Comparison of ENCODE assay signal across 7 mouse cellular contexts in genomic region chr15:16728470-16729011, GRCm38 (mm10). TPM values are rescaled to one million over a fixed set of nuclear protein-coding genes. Genes with fewer than 3 reads are reported as not detected.
DNase-seq lines count a peak whose midpoint lies in the region; ATAC-seq and TF ChIP-seq lines count a peak whose summit lies in the region.

TSS of gene Cdh9 (plus strand) at chr15:16728756.

- 4% methylated on average over 14 of the region's 14 CpGs for WGBS in embryonic facial prominence, embryonic 11.5 days
- WGBS in hindbrain, postnatal 0 days = 2% methylated on average over 14 of the region's 14 CpGs
- 6% methylated on average over 14 of the region's 14 CpGs for WGBS in limb, embryonic 10.5 days

- H3K4me3 ChIP-seq in embryonic facial prominence, embryonic 11.5 days (ENCODE audit: low read depth, low read length) = peak within 1 kb of the TSS; percentile 29
- H3K4me3 ChIP-seq in hindbrain, postnatal 0 days (ENCODE audit: low read length) = peak within 1 kb of the TSS; percentile 49
- H3K4me3 ChIP-seq in limb, embryonic 10.5 days = peak within 1 kb of the TSS; percentile 44

- H3K36me3 ChIP-seq in embryonic facial prominence, embryonic 11.5 days (replicated peaks; ENCODE audit: control insufficient read depth, insufficient read depth, low read depth, low read length) = no peaks in the 10 kb centered on the region
- H3K36me3 ChIP-seq in hindbrain, postnatal 0 days (ENCODE audit: insufficient read depth, low read length) = no peaks in the 10 kb centered on the region
- H3K36me3 ChIP-seq in limb, embryonic 10.5 days = no peaks in the 10 kb centered on the region

- peak; percentile 4 for DNase-seq in ovary, adult 18-20 months (ENCODE audit: low spot score)
- no peak for DNase-seq in ovary, postnatal 14 days (ENCODE audit: low spot score)
- peak; percentile 33 for DNase-seq in embryonic facial prominence, embryonic 11.5 days (ENCODE audit: low spot score)
- peak; percentile 65 for DNase-seq in hindbrain, postnatal 0 days (ENCODE audit: low spot score)
- DNase-seq in limb, embryonic 10.5 days (ENCODE audit: low spot score) = peak; percentile 30
- peak; percentile 70 for DNase-seq in retina, embryonic 14.5 days (ENCODE audit: low spot score)

- H3K27ac ChIP-seq in embryonic facial prominence, embryonic 11.5 days (replicated peaks; ENCODE audit: low read depth, low read length) = no peak within 1 kb of the TSS
- peak within 1 kb of the TSS; percentile 38; the same call in 1 of the 2 replicates for H3K27ac ChIP-seq in hindbrain, postnatal 0 days
- no peak within 1 kb of the TSS for H3K27ac ChIP-seq in limb, embryonic 10.5 days

- ATAC-seq in embryonic facial prominence, embryonic 11.5 days (replicated peaks; ENCODE audit: insufficient number of reproducible peaks, low FRiP score, low TSS enrichment, low read depth) = no peak
- ATAC-seq in hindbrain, postnatal 0 days = peak; percentile 78
- ATAC-seq in granulocyte monocyte progenitor cell, adult 5-6 weeks (replicated peaks; ENCODE audit: poor library complexity, severe bottlenecking) = no peak

- H3K4me1 ChIP-seq in embryonic facial prominence, embryonic 11.5 days (ENCODE audit: control insufficient read depth, insufficient read depth, low read length) = no peaks in the 10 kb centered on the region
- no peaks in the 10 kb centered on the region for H3K4me1 ChIP-seq in hindbrain, postnatal 0 days (ENCODE audit: insufficient read depth, low read length)
- H3K4me1 ChIP-seq in limb, embryonic 10.5 days = no peaks in the 10 kb centered on the region

- no peaks in the 10 kb centered on the region for H3K27me3 ChIP-seq in embryonic facial prominence, embryonic 11.5 days (ENCODE audit: control insufficient read depth, insufficient read depth, low read length)
- no peaks in the 10 kb centered on the region for H3K27me3 ChIP-seq in hindbrain, postnatal 0 days (ENCODE audit: insufficient read depth, low read length)
- no peaks in the 10 kb centered on the region for H3K27me3 ChIP-seq in limb, embryonic 10.5 days (ENCODE audit: low read depth, poor library complexity, severe bottlenecking)

- TF ChIP-seq CTCF in hindbrain, postnatal 0 days (IDR thresholded peaks at IDR 0.05; ENCODE audit: low read depth) = no peak

- peak within 1 kb of the TSS; percentile 46 for H3K4me2 ChIP-seq in embryonic facial prominence, embryonic 11.5 days (ENCODE audit: low read depth, low read length)
- H3K4me2 ChIP-seq in hindbrain, postnatal 0 days (ENCODE audit: low read depth, low read length) = peak within 1 kb of the TSS; percentile 70

- H3K9me3 ChIP-seq in embryonic facial prominence, embryonic 11.5 days (replicated peaks; ENCODE audit: control insufficient read depth, low read length) = no peaks in the 10 kb centered on the region
- H3K9me3 ChIP-seq in hindbrain, postnatal 0 days (ENCODE audit: low read length) = no peaks in the 10 kb centered on the region
- H3K9me3 ChIP-seq in limb, embryonic 10.5 days (replicated peaks) = no peaks in the 10 kb centered on the region

- no peak within 1 kb of the TSS for H3K9ac ChIP-seq in embryonic facial prominence, embryonic 11.5 days (replicated peaks; ENCODE audit: low read length)
- peak within 1 kb of the TSS; percentile 51 for H3K9ac ChIP-seq in hindbrain, postnatal 0 days (replicated peaks; ENCODE audit: low read length)

RNA-seq across cellular contexts. Expression of gene Cdh9, which starts in this region (rescaled TPM):
- 0.76 and 0.78 TPM in 2 replicates for polyA plus RNA-seq in embryonic facial prominence, embryonic 11.5 days (2014; fragmentation: Nextera tagmentation; extraction: Ambion mirVana)
- total RNA-seq in hindbrain, postnatal 0 days (2014; rRNA removed) = 10.5 and 12.9 TPM in 2 replicates
- 8.5 and 9.1 TPM in 2 replicates for polyA plus RNA-seq in hindbrain, postnatal 0 days (2015; fragmentation: Nextera tagmentation; extraction: Ambion mirVana)
- 0.06 and 0.24 TPM in 2 replicates for polyA plus RNA-seq in limb, embryonic 10.5 days (2016; fragmentation: Nextera tagmentation; extraction: Ambion mirVana)
- not detected in 2 replicates for total RNA-seq in granulocyte monocyte progenitor cell, adult 5-6 weeks (2014; fragmentation: Nextera tagmentation)
- total RNA-seq in granulocyte monocyte progenitor cell, adult 5-6 weeks (2017) = not detected in 2 replicates

Comparison
In these comparisons a context has a peak if more than half of its experiments do, and no peak if none do; other contexts are left out.
1. RNA of gene Cdh9 (total RNA-seq): 10.5 to 12.9 TPM in hindbrain, postnatal 0 days; not detected in granulocyte monocyte progenitor cell, adult 5-6 weeks; every median in the first group is over 10 times any median in the second.
2. Peak in DNase-seq, H3K4me3 ChIP-seq and H3K4me2 ChIP-seq in embryonic facial prominence, embryonic 11.5 days; RNA of the gene not detected or under 1 TPM.
3. Peak in DNase-seq and H3K4me3 ChIP-seq in limb, embryonic 10.5 days; RNA of the gene not detected or under 1 TPM.
4. Peak in every context shown above with its lines, with median percentiles within 50 percentile points of each other: H3K4me3 ChIP-seq.